Mouse (Mus musculus): ENCODE results near the gene Gpbp1. TPM values are rescaled to one million over a fixed set of nuclear protein-coding genes. Genes with fewer than 3 reads are reported as not detected.

Gpbp1 gene
- total RNA-seq, 4 experiments from 2014 or later = 52.7 to 63.6 (median 56.0) TPM

Other genes starting within 250 kb of the Gpbp1 start
- gene Actbl2, start 235.1 kb downstream of the Gpbp1 start, total RNA-seq (2022) = not detected
- not detected for gene Gm49496, start 59.8 kb upstream of the Gpbp1 start, total RNA-seq (2022)
- not detected for gene Gm10198, start 102.7 kb upstream of the Gpbp1 start, total RNA-seq (2022)
- gene Mier3, start 190.9 kb upstream of the Gpbp1 start, total RNA-seq (2022) = 10 to 100 TPM in 1 of 4 experiments, 1 to 10 TPM in 3; 6.9 to 10.2 (median 9.1) TPM